In genomic region chr13:107781741-107782140, GRCm38 (mm10) we compare ENCODE assay signal across 24 mouse cellular contexts.
A peak's percentile ranks its signal among the peaks of the same experiment; 100 is the strongest.
DNase-seq lines count a peak whose midpoint lies in the region; ATAC-seq and TF ChIP-seq lines count a peak whose summit lies in the region.
"Had no signal": no experiment of that assay in that cellular context is flagged by ENCODE, and none has a peak within 500 bp of the region (broad histone marks: within the 10 kb centered on the region; RNA-seq: fewer than 3 reads in every experiment).

No protein-coding gene starts in this region.

- no peaks in the 10 kb centered on the region for H3K9me3 ChIP-seq in intestine, embryonic 15.5 days
- H3K9me3 ChIP-seq in intestine, postnatal 0 days (ENCODE audit: control insufficient read depth): no peaks in the 10 kb centered on the region
- no peaks in the 10 kb centered on the region for H3K9me3 ChIP-seq in liver, postnatal 0 days (ENCODE audit: low read length)
- H3K9me3 ChIP-seq in liver, embryonic 12.5 days (replicated peaks): no peaks in the 10 kb centered on the region
- no peaks in the 10 kb centered on the region for H3K9me3 ChIP-seq in intestine, embryonic 16.5 days (ENCODE audit: control insufficient read depth, low read length)
- H3K9me3 ChIP-seq: forebrain, embryonic 10.5 days; forebrain, embryonic 13.5 days; heart, embryonic 13.5 days had no signal

- H3K36me3 ChIP-seq in intestine, embryonic 15.5 days: no peaks in the 10 kb centered on the region
- no peaks in the 10 kb centered on the region for H3K36me3 ChIP-seq in intestine, postnatal 0 days (ENCODE audit: control insufficient read depth, insufficient read depth)
- H3K36me3 ChIP-seq in liver, postnatal 0 days (replicated peaks; ENCODE audit: insufficient read depth, low read length): no peaks in the 10 kb centered on the region
- no peaks in the 10 kb centered on the region for H3K36me3 ChIP-seq in liver, embryonic 12.5 days
- no peaks in the 10 kb centered on the region for H3K36me3 ChIP-seq in intestine, embryonic 16.5 days (ENCODE audit: control insufficient read depth, insufficient read depth, low read length)
- H3K36me3 ChIP-seq: heart, embryonic 13.5 days had no signal

- no peaks in the 10 kb centered on the region for H3K27me3 ChIP-seq in intestine, embryonic 15.5 days (replicated peaks)
- H3K27me3 ChIP-seq in intestine, postnatal 0 days (replicated peaks; ENCODE audit: control insufficient read depth, insufficient read depth, low read length): no peaks in the 10 kb centered on the region
- no peaks in the 10 kb centered on the region for H3K27me3 ChIP-seq in liver, postnatal 0 days (ENCODE audit: insufficient read depth, low read length)
- H3K27me3 ChIP-seq in liver, embryonic 12.5 days (replicated peaks): no peaks in the 10 kb centered on the region
- no peaks in the 10 kb centered on the region for H3K27me3 ChIP-seq in intestine, embryonic 16.5 days (replicated peaks; ENCODE audit: control insufficient read depth, insufficient read depth, low read length)
- H3K27me3 ChIP-seq: forebrain, embryonic 13.5 days; heart, embryonic 13.5 days had no signal

- ATAC-seq in intestine, embryonic 15.5 days: peak; percentile 31; the same call in 1 of the 2 replicates
- no peak for ATAC-seq in intestine, postnatal 0 days
- ATAC-seq in liver, postnatal 0 days: peak; percentile 74
- no peak for ATAC-seq in liver, embryonic 12.5 days
- 0 out of 2 replicates have a peak, but pooled peaks have one; percentile 36 for ATAC-seq in intestine, embryonic 16.5 days
- ATAC-seq: CD4-positive, CD25-positive, alpha-beta regulatory T cell, adult 4 months; forebrain, embryonic 13.5 days; forebrain, embryonic 16.5 days had no signal

- no peak overlapping the region for H3K4me2 ChIP-seq in intestine, embryonic 15.5 days (replicated peaks)
- H3K4me2 ChIP-seq in intestine, postnatal 0 days (replicated peaks; ENCODE audit: low read depth): no peak overlapping the region
- H3K4me2 ChIP-seq in liver, postnatal 0 days (ENCODE audit: low read depth, low read length): peak overlapping the region; percentile 27
- no peak overlapping the region for H3K4me2 ChIP-seq in liver, embryonic 12.5 days
- no peak overlapping the region for H3K4me2 ChIP-seq in intestine, embryonic 16.5 days (ENCODE audit: low read depth, low read length)
- H3K4me2 ChIP-seq: forebrain, embryonic 13.5 days; heart, embryonic 13.5 days; hindbrain, embryonic 14.5 days had no signal

- no peak for DNase-seq in liver, postnatal 0 days
- DNase-seq in cerebellum, postnatal 36 days: no peak
- no peak for DNase-seq in right cerebral cortex, postnatal 14 days
- DNase-seq: adrenal gland, adult 2 months; adrenal gland, postnatal 14 days; cerebellum, adult 11 months; cerebellum, adult 2 months; cerebellum, adult 9-11 months; cerebellum, postnatal 25 days; gastrocnemius, postnatal 10 days; gastrocnemius, postnatal 36 days; heart, adult 18-20 months; heart, postnatal 14 days; heart, postnatal 4 days had no signal

- 90% methylated on average over 8 of the region's 8 CpGs for WGBS in intestine, embryonic 15.5 days
- WGBS in intestine, postnatal 0 days: 88% methylated on average over 8 of the region's 8 CpGs
- 60% methylated on average over 8 of the region's 8 CpGs for WGBS in liver, postnatal 0 days (ENCODE audit: insufficient replicate concordance)
- 79% methylated on average over 8 of the region's 8 CpGs for WGBS in liver, embryonic 12.5 days (ENCODE audit: insufficient replicate concordance)
- 91% methylated on average over 8 of the region's 8 CpGs for WGBS in intestine, embryonic 16.5 days

- H3K27ac ChIP-seq in intestine, embryonic 15.5 days: no peak overlapping the region
- H3K27ac ChIP-seq in intestine, postnatal 0 days (ENCODE audit: low read depth, low read length): no peak overlapping the region
- no peak overlapping the region for H3K27ac ChIP-seq in liver, postnatal 0 days (ENCODE audit: low read depth)
- no peak overlapping the region for H3K27ac ChIP-seq in liver, embryonic 12.5 days
- H3K27ac ChIP-seq in intestine, embryonic 16.5 days (ENCODE audit: low read length): no peak overlapping the region
- H3K27ac ChIP-seq: forebrain, embryonic 10.5 days; forebrain, embryonic 13.5 days; heart, embryonic 13.5 days; hindbrain, embryonic 14.5 days had no signal

- no peak for TF ChIP-seq EP300 in liver, postnatal 0 days (IDR thresholded peaks at IDR 0.05; ENCODE audit: low read depth)

- no peak overlapping the region for H3K4me3 ChIP-seq in intestine, embryonic 15.5 days (replicated peaks)
- H3K4me3 ChIP-seq in intestine, postnatal 0 days (ENCODE audit: low read depth, low read length): no peak overlapping the region
- no peak overlapping the region for H3K4me3 ChIP-seq in liver, postnatal 0 days (ENCODE audit: low read depth, low read length)
- H3K4me3 ChIP-seq in liver, embryonic 12.5 days: no peak overlapping the region
- H3K4me3 ChIP-seq in intestine, embryonic 16.5 days (ENCODE audit: low read length): no peak overlapping the region
- H3K4me3 ChIP-seq: forebrain, embryonic 10.5 days; forebrain, embryonic 13.5 days; heart, embryonic 13.5 days had no signal

- H3K4me1 ChIP-seq in intestine, embryonic 15.5 days (replicated peaks): no peaks in the 10 kb centered on the region; the same call in 1 of the 2 replicates
- no peaks in the 10 kb centered on the region for H3K4me1 ChIP-seq in intestine, postnatal 0 days (replicated peaks; ENCODE audit: control insufficient read depth, insufficient read depth, low read length)
- H3K4me1 ChIP-seq in liver, postnatal 0 days (ENCODE audit: insufficient read depth): 0 out of 2 replicates have a peak, but pooled peaks cover 5% of the 10 kb centered on the region
- peaks cover 9% of the 10 kb centered on the region; the same call in 1 of the 2 replicates for H3K4me1 ChIP-seq in liver, embryonic 12.5 days
- peaks cover 4% of the 10 kb centered on the region; the same call in 1 of the 2 replicates for H3K4me1 ChIP-seq in intestine, embryonic 16.5 days (ENCODE audit: control insufficient read depth, insufficient read depth, low read length)

- no peak for TF ChIP-seq CTCF in intestine, postnatal 0 days (IDR thresholded peaks at IDR 0.05; ENCODE audit: low read depth)
- TF ChIP-seq CTCF in liver, postnatal 0 days (IDR thresholded peaks at IDR 0.05; ENCODE audit: low read depth): no peak

- H3K9ac ChIP-seq in intestine, embryonic 15.5 days: no peak overlapping the region
- no peak overlapping the region for H3K9ac ChIP-seq in intestine, postnatal 0 days (ENCODE audit: low read depth, low read length)
- H3K9ac ChIP-seq in liver, postnatal 0 days (replicated peaks): no peak overlapping the region
- H3K9ac ChIP-seq in liver, embryonic 12.5 days: no peak overlapping the region
- no peak overlapping the region for H3K9ac ChIP-seq in intestine, embryonic 16.5 days (ENCODE audit: low read depth, low read length)
- H3K9ac ChIP-seq: forebrain, embryonic 13.5 days; heart, embryonic 13.5 days; hindbrain, embryonic 14.5 days had no signal

Comparison
In these comparisons a context has a peak if more than half of its experiments do, and no peak if none do; other contexts are left out.
1. ATAC-seq: peak in intestine, embryonic 15.5 days (single experiment), liver, postnatal 0 days (single experiment) and intestine, embryonic 16.5 days (single experiment); none in intestine, postnatal 0 days (single experiment) and liver, embryonic 12.5 days (single experiment).